Mouse (Mus musculus) small intestine, adult 2 months (tissue): ENCODE measurements at regions not wholly inside any gene's neighbourhood (a gene's known extent, or its start where the extent isn't known, plus 50 kb on each side); places are given as distances from the start of the nearest gene placed in this dataset.

ENCODE experiments used
- CTCF ChIP-seq: fragments of 200-500 bp; IDR thresholded peaks from 2 replicates; pipeline ENCODE4 v1.5.1; 2012; ENCODE audit warnings: low read depth, mild to moderate bottlenecking, control low read depth, inconsistent platforms, low read length, moderate library complexity, mixed read lengths; ENCODE audit not compliant: insufficient replicate concordance, insufficient read length; ENCODE audit errors: extremely low read depth
- POLR2A ChIP-seq: fragments of 200-500 bp; IDR thresholded peaks from 2 replicates; pipeline ENCODE4 v1.6.1; 2012; ENCODE audit warnings: low read depth, mild to moderate bottlenecking, control low read depth, inconsistent platforms, low read length, moderate library complexity

GRCm38 (mm10) chr16:95794281-95794727, 92.4 kb downstream of the Ets2 start:
- TF ChIP-seq CTCF (no peak), POLR2A (no peak)
